Mouse (Mus musculus) kidney, adult 8-10 months (tissue): ENCODE measurements at regions not wholly inside any gene's neighbourhood (a gene's known extent, or its start where the extent isn't known, plus 50 kb on each side); places are given as distances from the start of the nearest gene placed in this dataset.
A peak's percentile ranks its signal among the peaks of the same experiment; 100 is the strongest.
"Not testable (repeated sequence)": the region's sequence is repeated elsewhere in the genome, so short reads cannot be mapped to it uniquely, and the experiment has no call there.

Experiments
- DNase-seq, 2 experiments: peaks; one replicate each; pipeline ENCODE4 v3.0.0; 2022

DNA sequence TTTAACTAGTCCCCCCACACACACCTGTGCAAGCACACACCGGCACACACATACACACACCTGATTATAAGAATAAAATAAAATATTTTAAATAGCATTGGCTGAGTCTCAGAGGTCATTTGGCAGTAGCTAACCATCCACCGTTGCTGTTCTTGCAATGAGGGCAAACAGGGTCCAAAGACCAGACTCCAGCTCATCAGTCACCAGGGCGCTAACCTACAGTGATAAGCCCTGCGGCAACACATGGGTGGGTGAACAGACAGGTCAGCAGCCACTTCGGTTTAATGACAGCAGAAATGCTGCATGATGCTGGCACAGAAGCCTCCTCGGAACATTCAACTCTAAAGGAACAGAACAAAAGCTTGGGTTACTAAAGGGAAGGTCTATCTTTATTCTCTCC lies 54.9 kb downstream of the Tas2r134 start:
- peak; percentile 29 to 31 for DNase-seq

DNA sequence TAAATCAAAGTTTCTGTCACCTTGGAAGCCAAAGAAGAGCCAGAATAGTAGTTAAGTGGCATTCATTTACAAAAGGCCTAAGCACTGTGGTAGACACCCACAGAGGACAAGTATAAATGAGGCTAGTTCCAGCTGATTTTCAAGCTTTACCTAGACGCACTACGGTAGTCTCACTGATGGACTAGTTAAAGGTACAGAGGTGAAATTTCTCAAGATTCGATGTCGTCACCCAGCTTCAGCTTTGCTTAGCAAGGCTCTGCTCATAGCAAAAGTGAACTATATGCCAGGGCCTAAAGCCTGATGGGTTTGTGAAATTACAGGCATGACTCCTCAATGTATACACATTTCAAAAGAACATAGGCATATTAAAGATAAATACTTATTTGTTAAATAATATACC lies 55.4 kb downstream of the Tas2r134 start:
- no peak for DNase-seq

DNA sequence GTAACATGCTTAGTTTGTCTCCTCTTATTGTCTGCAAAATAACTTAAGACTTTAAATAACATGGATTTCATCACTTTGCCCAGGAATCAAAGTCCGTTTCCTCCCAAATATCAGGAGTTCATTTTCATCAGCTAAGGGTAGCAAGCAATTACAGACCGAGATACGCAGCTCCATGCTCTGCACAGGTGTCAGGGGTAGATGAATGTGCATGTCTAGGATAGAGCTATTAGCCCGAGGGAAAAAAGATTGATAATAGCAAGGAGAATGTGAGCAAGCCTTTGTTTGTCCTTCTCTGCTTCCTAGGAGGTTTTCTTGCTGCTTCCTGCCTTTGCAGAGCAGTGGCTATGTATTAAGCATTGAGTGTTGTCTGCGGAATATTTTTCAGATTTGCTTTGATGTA lies 77.8 kb downstream of the Tas2r134 start:
- DNase-seq, result no peak

DNA sequence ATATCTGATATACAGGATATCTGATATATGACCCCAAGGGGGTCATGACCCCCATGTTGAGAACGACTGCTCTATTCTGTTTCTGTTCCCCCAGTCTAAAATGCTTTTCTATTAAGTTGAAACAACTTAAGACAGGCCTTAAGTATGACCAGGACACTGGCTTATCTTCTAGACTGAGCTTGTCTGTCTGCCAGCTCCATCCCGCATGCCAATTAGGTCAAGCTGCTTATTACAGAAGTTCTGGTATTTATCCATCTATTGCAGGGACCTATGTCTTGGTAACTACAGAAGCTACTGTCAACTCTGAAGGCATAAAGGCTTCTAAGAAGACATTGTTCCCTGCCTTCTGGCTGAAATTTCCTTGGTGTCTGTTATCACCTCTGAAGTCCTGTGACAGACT lies 81.4 kb downstream of the Tas2r134 start:
- no peak for DNase-seq

DNA sequence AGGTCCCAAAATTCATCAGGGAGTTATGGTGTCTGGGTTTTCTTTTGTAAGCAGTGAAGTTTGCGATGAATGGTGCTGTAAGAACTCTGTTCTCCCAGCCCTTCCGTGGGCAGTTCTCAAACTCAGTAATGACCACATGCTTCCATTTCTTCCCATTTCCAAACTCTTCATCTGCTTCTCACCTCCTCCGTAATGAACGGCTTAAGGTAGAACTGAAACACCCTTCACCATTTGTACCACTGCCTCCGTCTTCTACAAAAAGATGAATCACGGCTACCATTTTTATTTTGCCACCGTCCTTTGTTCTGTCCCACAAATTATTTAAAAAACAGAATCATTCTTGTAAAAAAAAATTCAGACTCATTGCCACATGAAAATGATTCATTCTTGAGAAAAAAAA lies 85.3 kb downstream of the Tas2r134 start:
- DNase-seq, result no peak

DNA sequence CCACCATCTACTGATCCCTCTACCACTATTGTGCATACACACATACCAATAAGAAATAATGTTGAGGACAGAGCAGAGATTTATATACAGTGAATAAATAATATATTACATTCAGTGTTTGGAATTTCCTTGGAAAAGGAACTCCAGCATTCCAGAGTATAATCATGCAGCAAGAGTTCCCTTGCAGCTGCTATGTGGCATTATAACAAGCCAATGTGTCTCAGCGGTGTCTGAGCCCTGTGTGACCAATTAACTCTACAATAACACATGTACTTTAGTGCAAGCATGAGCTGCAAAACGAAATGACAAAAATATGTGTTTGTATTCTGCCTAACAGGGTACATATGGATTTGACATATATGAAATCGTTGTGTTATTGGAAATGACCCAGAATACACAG lies 103.5 kb downstream of the Tas2r134 start:
- no peak for DNase-seq

DNA sequence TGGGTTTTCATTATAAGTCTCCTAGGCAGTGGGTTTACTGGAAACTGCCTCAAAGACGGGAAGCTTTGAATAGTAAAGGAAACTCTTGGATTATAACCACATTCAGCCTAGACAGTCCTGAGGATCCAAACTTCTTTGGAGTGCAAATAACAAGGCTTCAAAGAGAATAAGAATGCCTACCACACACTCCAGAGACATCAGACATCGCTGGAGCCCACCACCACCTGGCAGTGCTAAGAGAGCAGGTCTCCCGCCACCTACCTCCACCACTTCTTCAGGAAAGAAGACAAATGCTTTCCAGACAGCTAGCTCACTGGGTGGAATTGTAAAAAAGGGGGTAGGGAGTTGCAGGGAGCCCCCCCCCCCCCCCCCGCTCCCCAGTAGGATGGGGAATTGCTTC lies 104.4 kb downstream of the Tas2r134 start:
- DNase-seq, result no peak

DNA sequence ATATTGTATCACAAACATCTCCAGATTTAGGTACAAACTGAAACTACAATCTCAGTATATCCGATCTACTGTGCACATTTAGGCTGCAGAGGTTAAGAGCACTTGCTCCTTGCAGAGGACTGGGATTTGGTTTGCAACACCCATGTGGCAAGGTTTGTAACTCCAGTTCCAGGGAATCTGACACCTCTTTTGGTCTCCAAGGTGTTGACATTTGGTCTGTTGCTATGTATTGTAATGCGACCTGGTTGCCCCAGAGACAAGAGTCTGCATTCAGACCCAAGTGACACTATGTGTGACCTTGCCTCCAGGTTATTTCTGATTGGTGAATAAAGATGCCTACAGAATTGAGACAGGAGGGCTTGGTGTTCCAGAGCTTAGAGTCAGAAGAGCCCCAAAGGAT lies 105.0 kb downstream of the Tas2r134 start:
- DNase-seq, result no peak

DNA sequence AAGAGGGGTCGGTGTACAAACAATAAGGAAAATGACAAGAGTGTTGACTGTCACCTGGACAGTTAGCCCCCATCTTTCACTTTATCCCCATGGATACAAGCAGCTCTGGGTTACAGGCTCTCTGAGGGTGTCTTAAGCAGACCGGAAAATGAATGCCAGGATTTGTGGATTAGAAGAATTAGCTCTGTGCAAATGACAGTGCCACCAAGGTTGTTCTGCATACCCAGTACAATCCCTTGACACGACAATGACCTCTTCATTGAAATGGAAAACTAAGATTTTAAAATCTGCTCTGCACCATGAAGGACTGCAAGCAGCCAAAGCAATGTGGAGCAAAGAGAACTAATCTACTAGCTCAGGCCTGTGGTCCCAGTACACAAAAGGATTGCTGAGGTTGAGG lies 105.9 kb downstream of the Tas2r134 start:
- no peak for DNase-seq

DNA sequence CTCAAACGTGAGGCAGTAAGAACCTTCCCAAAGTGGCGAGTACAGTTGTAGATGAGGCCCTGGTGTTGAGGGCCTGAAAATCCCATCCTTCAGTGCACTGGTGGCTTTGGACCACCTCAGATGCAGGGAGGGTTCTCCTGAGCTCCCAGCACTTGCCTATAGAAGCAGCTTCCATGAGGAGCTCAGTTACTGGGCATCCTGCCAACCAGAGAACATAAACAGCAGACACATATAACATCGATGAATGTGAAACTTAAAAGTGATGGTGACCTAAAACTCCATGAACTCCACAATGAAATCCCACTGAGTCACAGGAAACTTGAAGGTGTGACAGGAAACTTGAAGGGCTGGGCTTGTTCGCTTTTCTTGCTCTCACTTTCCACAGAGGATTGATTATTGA lies 109.1 kb downstream of the Tas2r134 start:
- no peak for DNase-seq

DNA sequence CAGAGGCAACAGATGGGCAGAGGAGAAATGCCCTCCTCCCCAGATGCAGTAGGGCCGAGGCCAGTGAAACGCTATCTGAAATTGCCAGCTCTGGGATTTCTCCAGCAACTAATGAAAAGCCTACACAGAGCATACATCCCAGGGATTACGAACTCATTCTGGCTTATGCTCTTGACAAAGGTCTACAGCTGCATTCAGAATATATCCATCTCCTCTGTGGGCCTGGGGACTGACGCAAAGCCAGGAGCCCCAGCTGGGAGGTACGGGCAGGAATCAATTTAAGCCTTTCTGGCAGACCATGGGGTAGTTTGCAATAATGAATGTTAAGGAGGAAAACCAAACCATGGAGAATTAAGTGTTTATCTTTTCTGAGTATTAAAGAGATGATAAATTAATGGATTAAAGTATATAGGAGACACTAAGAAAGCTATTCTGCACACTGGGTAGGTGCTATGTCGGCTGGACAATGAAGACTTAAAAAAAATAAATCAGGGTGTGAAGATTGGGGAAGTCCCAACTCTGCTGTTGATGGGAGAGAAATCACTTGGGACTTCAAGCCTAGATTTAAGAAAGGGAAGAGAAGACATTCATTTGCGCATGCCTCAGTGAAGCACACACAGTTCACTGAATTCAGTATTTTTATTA lies 120.5 kb downstream of the Tas2r134 start:
- no peak for DNase-seq

DNA sequence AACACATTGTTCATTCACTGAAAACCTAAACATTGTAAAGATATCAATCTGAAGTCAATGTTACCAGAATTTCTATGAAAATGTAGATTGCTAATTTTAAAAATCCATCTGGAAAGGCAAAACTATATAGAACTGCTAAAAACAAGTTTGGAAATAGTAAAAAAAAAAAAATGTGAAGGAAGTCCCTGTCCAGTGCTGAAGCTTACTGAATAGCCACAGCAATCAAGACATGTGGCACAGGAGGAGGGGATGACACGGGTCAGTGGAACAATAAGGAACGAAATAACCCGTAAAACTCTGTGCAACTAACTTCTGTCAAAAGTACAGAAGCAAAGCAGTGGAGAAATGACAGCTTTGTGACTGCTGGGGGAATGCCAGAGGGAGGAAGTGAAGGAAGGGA lies 121.9 kb downstream of the Tas2r134 start:
- DNase-seq, result no peak

DNA sequence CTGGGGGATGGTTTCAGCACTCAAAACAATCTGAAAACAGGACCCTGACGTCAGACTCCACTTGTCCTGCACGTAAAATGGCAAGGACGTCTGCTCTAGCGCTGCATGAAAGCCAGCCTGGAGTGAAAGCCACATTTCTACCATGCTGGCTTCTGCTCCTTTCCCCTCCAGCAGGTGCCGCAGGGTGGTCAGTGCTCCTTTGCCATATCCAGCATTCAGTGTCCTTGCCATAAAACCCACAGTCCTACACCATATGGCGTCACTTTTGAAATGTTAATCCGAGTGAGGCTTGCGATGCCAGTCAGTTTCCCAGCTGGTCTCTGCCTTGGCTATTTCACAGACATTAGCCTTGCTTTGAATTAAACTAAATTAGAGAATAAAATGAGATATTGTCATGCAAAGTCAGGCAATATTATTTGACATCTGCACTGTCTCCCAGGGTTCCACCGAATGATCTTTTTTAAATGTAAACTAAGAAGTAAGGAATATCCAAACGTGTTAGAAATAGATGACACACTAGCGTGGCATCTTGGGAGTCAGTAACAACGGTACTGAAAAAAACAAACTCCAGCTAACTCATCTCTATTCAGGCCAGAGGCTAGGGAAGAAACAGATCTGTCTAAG lies 125.7 kb downstream of the Tas2r134 start:
- no peak for DNase-seq

DNA sequence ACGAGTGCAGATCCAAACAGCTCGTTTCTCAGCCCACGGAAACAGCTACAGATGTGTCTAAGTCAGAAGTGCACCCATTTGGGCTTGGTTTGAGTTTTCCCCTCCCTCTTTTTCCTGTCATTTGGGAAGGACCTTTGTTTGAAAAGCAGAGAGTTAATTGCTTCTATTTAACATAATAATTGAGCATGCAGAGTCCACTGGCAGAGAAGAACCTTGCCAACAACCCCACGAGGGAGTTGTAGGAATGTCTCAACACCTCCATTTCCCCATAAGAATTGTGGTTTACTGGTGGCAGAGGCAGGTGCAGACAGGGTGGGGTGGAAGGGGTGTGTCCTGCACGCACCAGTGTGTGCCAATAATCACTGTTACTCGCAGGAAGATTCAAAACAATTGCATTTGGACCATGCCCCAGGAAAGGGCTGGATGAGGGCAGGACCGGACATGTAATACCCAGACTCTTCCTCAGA lies 126.3 kb downstream of the Tas2r134 start:
- no peak for DNase-seq

DNA sequence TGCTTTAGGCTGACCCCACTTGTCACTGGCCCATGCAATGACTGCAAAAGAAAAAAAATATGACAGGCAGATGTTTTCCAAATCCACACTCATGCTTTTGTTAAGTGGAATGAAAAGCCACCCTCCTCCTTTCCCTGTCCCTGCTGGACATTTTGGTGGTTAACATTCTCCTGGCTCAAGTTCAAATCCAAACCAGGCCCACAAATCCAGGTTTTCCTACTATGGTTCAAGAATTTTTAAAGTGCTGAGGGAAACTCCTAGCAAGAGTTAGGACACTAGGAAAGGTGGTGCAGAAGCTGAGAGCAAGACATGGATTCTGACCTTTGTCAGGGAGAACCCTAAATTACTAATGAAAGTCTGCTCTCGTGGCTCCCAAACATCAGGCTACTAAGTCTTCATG lies 130.1 kb downstream of the Tas2r134 start:
- DNase-seq, result no peak

DNA sequence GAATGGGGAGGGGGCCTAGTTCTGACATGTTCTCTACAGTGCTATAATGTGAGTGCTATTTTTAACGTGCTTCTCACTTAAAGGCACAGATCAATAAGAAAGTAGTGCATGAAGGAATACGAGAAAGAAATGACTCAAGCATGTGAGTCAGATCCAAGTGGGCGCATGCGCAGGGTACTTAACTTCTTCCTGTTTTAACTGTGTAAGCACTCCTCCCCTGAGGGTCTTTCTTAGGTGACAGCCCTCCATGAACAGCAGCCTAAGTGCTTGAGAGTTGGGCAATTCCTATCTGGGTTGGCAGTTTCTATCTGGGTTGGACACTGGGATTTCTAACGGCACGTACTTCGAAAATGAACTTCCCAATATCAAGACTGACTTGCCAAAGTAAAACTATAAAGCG lies 130.8 kb downstream of the Tas2r134 start:
- no peak for DNase-seq

DNA sequence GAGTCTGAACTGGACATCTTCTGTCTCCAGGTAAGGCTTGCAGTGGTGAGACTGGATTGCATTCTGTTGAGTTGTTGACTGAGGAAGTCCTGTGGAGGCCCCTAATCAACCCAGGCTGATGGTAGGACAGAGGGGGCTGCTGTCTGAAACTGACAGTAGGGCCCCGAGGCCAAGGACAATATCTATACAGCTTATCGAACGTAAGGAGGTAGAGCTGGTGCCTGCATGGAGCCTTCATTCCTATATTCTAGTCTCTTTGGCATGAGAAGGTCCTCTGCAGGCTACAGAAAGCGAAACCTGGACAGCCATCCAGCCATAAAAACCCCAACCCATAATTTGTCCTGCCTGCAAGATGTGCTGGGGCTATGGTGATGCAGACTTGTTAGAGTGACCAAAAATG lies 135.6 kb downstream of the Tas2r134 start:
- DNase-seq, result no peak

DNA sequence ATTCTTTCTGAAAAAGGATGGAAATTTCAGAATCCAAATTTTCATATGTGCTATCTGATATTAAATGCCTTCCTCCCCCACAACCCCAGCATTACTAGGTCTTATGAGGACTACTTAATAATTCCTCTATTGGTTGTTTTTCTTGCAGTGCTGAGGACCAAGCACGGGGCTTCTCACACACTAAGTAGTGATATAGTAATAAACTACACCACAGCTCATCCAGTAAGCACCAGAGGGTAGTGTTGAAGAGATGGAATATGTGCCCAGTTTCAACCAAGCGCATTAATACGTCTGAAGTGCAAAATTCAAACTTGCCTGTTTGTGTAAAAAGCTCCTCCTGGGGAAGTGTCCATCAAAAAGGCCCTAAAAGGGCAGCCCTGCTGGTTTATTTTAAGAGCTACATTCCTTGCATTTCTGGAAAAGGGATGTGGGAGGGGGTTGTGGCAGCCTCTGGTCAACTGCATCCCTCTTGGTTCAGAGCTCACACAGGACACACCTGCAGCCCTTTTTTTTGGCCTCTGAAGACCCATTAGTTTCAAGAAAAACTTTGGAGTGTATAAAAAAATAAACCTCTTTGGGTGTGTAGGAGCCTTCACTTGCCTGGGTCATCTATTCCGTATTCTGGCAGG lies 140.3 kb downstream of the Tas2r134 start:
- no peak for DNase-seq

DNA sequence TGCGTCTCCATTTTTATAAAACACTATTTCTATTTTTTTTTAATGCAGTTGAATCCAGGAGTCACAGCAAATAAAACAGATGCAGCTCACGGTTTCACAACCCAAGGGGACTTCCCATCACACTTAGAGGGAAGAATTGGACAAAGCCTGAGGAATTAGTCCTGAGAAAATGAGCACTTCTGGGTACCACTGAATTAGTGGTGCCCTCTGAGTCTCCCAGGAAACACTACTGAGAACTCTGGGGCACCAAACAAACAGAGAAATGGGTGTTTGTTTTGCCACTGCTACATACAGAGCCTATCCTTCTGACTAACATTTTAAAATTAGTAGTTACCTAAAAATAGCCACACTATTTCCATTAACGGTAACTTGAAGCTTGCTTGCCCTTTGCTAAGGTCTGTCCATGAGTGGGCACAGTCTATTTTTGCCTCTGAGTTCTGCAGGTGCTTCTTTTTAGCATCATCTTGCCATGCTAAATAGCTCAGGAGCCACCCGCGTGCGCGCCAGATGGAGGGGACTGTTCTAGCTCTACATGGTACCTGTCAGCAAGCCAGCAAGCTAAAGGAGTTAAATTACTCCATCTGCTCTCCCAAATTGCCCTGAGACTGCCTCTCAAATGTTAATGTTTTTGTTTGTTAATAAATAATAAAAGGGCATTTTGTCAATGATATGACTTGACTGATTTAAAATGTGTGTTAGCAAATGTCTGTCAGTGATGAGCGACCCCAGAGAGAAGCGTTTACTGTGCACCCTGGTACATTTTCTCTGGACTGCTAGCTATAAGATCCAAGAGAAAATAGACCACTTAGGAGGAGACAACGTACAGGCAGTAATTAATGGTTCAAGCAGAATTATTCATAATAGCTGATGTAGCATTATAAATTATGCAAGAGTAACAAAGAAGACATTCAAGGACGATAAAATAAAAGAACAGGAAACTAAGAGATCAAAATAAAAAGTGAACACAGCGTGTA lies 141.3 kb downstream of the Tas2r134 start:
- DNase-seq, result no peak

DNA sequence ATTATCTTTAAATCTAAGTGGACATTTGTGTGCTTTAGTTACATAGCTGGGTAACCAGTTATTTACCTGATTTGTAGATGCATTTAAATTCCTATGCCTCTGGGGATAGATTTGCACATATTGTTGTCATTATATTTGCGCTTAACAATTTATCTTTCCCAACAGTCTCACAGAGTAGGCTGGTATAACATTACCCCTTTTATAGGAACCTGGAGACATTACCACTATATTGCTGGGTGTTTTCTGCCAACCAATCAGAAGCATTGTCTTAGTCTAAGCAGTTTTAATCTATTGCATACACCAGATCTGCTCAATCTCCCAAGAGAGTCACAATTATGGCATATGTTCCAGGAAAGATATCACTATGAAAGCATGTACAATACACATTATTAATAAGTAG lies 149.8 kb downstream of the Rbm43 start:
- DNase-seq, result no peak

DNA sequence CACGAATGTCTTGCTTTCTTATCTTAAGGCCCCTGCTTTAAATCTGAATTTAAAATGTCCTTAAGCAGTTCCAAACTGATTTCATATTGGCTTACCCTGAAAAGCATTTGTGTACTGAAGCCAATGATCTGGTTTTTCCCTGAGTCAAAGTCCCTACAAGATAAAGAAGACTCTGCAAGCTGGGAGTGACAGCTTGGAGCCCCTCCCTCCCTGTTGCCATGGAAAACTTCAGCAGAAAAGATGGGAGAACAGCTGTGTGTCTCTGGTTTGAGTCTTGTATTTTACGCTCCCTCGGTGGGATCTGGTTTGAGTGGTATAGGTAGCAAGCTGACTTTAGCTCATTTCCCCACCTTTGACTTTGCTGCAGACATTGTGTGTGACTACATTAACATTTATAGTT lies 146.1 kb downstream of the Rbm43 start:
- no peak for DNase-seq

DNA sequence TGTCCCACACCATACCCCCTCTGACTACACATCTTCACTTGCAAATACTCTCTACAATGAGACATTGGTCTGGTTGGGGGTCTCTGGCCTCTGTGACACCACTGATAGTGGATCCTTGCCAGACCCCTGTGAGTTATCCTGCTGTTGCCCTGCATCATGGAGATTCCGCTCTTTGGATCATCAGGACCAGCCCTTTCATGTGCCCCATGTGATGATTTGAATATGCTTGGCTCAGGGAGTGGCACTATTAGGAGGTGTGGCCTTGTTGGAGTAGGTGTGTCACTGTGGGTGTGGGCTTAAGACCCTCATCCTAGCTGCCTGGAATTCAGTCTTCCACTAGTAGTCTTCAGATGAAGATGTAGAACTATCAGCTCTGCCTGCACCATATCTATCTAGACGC lies 141.7 kb downstream of the Rbm43 start:
- not testable (repeated sequence) for DNase-seq

DNA sequence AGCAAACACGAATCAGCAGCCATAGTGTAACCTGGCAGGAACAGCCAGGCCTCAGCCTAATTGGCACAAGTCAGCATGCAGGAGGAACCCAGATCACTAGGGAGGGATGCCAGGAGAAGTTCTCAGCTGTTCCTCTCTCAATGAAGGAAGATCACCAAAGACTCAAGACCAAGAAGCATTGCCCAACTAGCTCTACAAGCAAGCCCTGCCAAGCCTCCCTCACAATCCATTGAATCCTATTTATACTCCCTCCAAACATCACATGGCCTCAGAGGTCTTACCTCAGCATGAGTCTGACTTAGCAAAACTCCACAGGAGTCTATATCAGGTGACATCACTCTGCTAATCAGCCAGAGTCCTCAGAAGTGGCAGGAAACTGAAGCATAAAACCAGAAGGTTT lies 135.1 kb downstream of the Rbm43 start:
- DNase-seq, result no peak
